In genomic region chr2:170442535-170442934, GRCm38 (mm10) we compare ENCODE assay signal across 10 mouse cellular contexts. TPM values are rescaled to one million over a fixed set of nuclear protein-coding genes. Genes with fewer than 3 reads are reported as not detected.
DNase-seq lines count a peak whose midpoint lies in the region; ATAC-seq and TF ChIP-seq lines count a peak whose summit lies in the region.
"Had no signal": no experiment of that assay in that cellular context is flagged by ENCODE, and none has a peak within 500 bp of the region (broad histone marks: within the 10 kb centered on the region; RNA-seq: fewer than 3 reads in every experiment).

No protein-coding gene starts in this region.

- no peak overlapping the region for H3K9ac ChIP-seq in lung, embryonic 14.5 days
- H3K9ac ChIP-seq in liver, postnatal 0 days (replicated peaks), result no peak overlapping the region
- no peak overlapping the region for H3K9ac ChIP-seq in midbrain, embryonic 15.5 days

- H3K4me1 ChIP-seq in lung, embryonic 14.5 days (ENCODE audit: insufficient read depth), result no peaks in the 10 kb centered on the region
- no peaks in the 10 kb centered on the region for H3K4me1 ChIP-seq in liver, postnatal 0 days (ENCODE audit: insufficient read depth)
- peaks cover 7% of the 10 kb centered on the region; the same call in 1 of the 2 replicates for H3K4me1 ChIP-seq in midbrain, embryonic 15.5 days

- WGBS in lung, embryonic 14.5 days, result 77% methylated on average over 3 of the region's 3 CpGs
- 78% methylated on average over 3 of the region's 3 CpGs for WGBS in liver, postnatal 0 days (ENCODE audit: insufficient replicate concordance)
- 73% methylated on average over 3 of the region's 3 CpGs for WGBS in midbrain, embryonic 15.5 days

- peak; percentile 12 for DNase-seq in cerebellum, adult 9-10 months
- peak; percentile 62 for DNase-seq in lung, embryonic 14.5 days
- DNase-seq in lung, postnatal 25 days (ENCODE audit: low spot score), result no peak
- DNase-seq in adrenal gland, postnatal 36 days, result peak; percentile 45 to 50
- no peak for DNase-seq in liver, postnatal 0 days
- no peak for DNase-seq in yolk sac, embryonic 10.5 days (ENCODE audit: low spot score)

- H3K36me3 ChIP-seq in lung, embryonic 14.5 days (ENCODE audit: insufficient read depth), result no peaks in the 10 kb centered on the region
- H3K36me3 ChIP-seq in liver, postnatal 0 days (replicated peaks; ENCODE audit: insufficient read depth, low read length), result no peaks in the 10 kb centered on the region
- H3K36me3 ChIP-seq in midbrain, embryonic 15.5 days (replicated peaks), result no peaks in the 10 kb centered on the region

- no peak overlapping the region for H3K4me3 ChIP-seq in lung, embryonic 14.5 days (ENCODE audit: low read depth, low read length)
- no peak overlapping the region for H3K4me3 ChIP-seq in liver, postnatal 0 days (ENCODE audit: low read depth, low read length)
- H3K4me3 ChIP-seq in midbrain, embryonic 15.5 days, result no peak overlapping the region

- no peak overlapping the region for H3K4me2 ChIP-seq in lung, embryonic 14.5 days
- H3K4me2 ChIP-seq in liver, postnatal 0 days (ENCODE audit: low read depth, low read length), result no peak overlapping the region
- no peak overlapping the region for H3K4me2 ChIP-seq in midbrain, embryonic 15.5 days

- peak; percentile 51 for TF ChIP-seq CTCF in lung, embryonic 14.5 days (IDR thresholded peaks at IDR 0.05; ENCODE audit: low read depth)
- TF ChIP-seq CTCF in liver, postnatal 0 days (IDR thresholded peaks at IDR 0.05; ENCODE audit: low read depth), result peak; percentile 49

- peaks cover 3% of the 10 kb centered on the region; the same call in 1 of the 2 replicates for H3K27me3 ChIP-seq in lung, embryonic 14.5 days (ENCODE audit: insufficient read depth, low read length)
- H3K27me3 ChIP-seq in liver, postnatal 0 days (ENCODE audit: insufficient read depth, low read length), result no peaks in the 10 kb centered on the region
- no peaks in the 10 kb centered on the region for H3K27me3 ChIP-seq in midbrain, embryonic 15.5 days (replicated peaks)

- no peak for TF ChIP-seq EP300 in liver, postnatal 0 days (IDR thresholded peaks at IDR 0.05; ENCODE audit: low read depth)

- no peak for ATAC-seq in cerebellum, adult (ENCODE audit: insufficient number of reproducible peaks, low FRiP score, low TSS enrichment)
- ATAC-seq in lung, embryonic 14.5 days (ENCODE audit: insufficient read depth), result no peak
- no peak for ATAC-seq in liver, postnatal 0 days
- no peak for ATAC-seq in midbrain, embryonic 15.5 days (replicated peaks)

- H3K9me3 ChIP-seq in lung, embryonic 14.5 days (ENCODE audit: low read depth, low read length), result no peaks in the 10 kb centered on the region
- H3K9me3 ChIP-seq in liver, postnatal 0 days (ENCODE audit: low read length), result no peaks in the 10 kb centered on the region
- no peaks in the 10 kb centered on the region for H3K9me3 ChIP-seq in midbrain, embryonic 15.5 days

- no peak overlapping the region for H3K27ac ChIP-seq in lung, embryonic 14.5 days (ENCODE audit: low read depth)
- H3K27ac ChIP-seq in liver, postnatal 0 days (ENCODE audit: low read depth), result no peak overlapping the region
- no peak overlapping the region for H3K27ac ChIP-seq in midbrain, embryonic 15.5 days

RNA-seq across cellular contexts. Expression of gene Bcas1, which starts 14.9 kb away (rescaled TPM):
- 0.65 and 1.4 TPM in 2 replicates for polyA plus RNA-seq in lung, embryonic 14.5 days (2014; fragmentation: Nextera tagmentation; extraction: Ambion mirVana)
- under 1 TPM; 0.20 to 0.63 TPM for total RNA-seq in adrenal gland, postnatal 36 days (2021)
- polyA plus RNA-seq in liver, postnatal 0 days (2015; fragmentation: Nextera tagmentation; extraction: Ambion mirVana), result 0.48 and 1.5 TPM in 2 replicates
- 9.4 and 9.6 TPM in 2 replicates for polyA plus RNA-seq in midbrain, embryonic 15.5 days (2015; fragmentation: Nextera tagmentation; extraction: Ambion mirVana)

RNA-seq across cellular contexts. Expression of gene Pfdn4, which starts 53.7 kb away (rescaled TPM):
- polyA plus RNA-seq in lung, embryonic 14.5 days (2014; fragmentation: Nextera tagmentation; extraction: Ambion mirVana), result 78.5 and 86.2 TPM in 2 replicates
- 10 to 100 TPM; 19.6 to 23.9 TPM for total RNA-seq in adrenal gland, postnatal 36 days (2021)
- 29.8 and 33.9 TPM in 2 replicates for polyA plus RNA-seq in liver, postnatal 0 days (2015; fragmentation: Nextera tagmentation; extraction: Ambion mirVana)
- 103 and 110 TPM in 2 replicates for polyA plus RNA-seq in midbrain, embryonic 15.5 days (2015; fragmentation: Nextera tagmentation; extraction: Ambion mirVana)

RNA-seq across cellular contexts. Expression of gene Cyp24a1, which starts 54.4 kb away (rescaled TPM):
- not detected in 2 replicates for polyA plus RNA-seq in lung, embryonic 14.5 days (2014; fragmentation: Nextera tagmentation; extraction: Ambion mirVana)
- total RNA-seq in adrenal gland, postnatal 36 days (2021), result not detected
- not detected in 2 replicates for polyA plus RNA-seq in liver, postnatal 0 days (2015; fragmentation: Nextera tagmentation; extraction: Ambion mirVana)
- polyA plus RNA-seq in midbrain, embryonic 15.5 days (2015; fragmentation: Nextera tagmentation; extraction: Ambion mirVana), result 0.09 and 0.14 TPM in 2 replicates
- polyA plus RNA-seq: gonadal fat pad, adult 2 months; lung, embryonic 16.5 days had no signal

Comparison
In these comparisons a context has a peak if more than half of its experiments do, and no peak if none do; other contexts are left out.
1. DNase-seq: peak in cerebellum, adult 9-10 months (single experiment), lung, embryonic 14.5 days (single experiment) and adrenal gland, postnatal 36 days (2 of 2); none in lung, postnatal 25 days (single experiment), liver, postnatal 0 days (single experiment) and yolk sac, embryonic 10.5 days (single experiment).